Mouse (Mus musculus) activated CD4-positive, CD25-positive, alpha-beta regulatory T cell, adult 4 months (primary cell): ENCODE results near the gene Gm13287. TPM values are rescaled to one million over a fixed set of nuclear protein-coding genes. Genes with fewer than 3 reads are reported as not detected.
"Not testable (repeated sequence)": the region's sequence is repeated elsewhere in the genome, so short reads cannot be mapped to it uniquely, and the experiment has no call there.

Experiments used
- ATAC-seq: one replicate; pipeline ENCODE4 v1.8.0; 2017
- polyA plus RNA-seq, 2 experiments: library from polyadenylated mRNA; unstranded; fragments of 100-300 nt; shearing (Covaris generic); gene quantifications; one replicate each; pipeline ENCODE4 v1.2.1; 2017

Gene Gm13287
- polyA plus RNA-seq = not detected

DNA sequence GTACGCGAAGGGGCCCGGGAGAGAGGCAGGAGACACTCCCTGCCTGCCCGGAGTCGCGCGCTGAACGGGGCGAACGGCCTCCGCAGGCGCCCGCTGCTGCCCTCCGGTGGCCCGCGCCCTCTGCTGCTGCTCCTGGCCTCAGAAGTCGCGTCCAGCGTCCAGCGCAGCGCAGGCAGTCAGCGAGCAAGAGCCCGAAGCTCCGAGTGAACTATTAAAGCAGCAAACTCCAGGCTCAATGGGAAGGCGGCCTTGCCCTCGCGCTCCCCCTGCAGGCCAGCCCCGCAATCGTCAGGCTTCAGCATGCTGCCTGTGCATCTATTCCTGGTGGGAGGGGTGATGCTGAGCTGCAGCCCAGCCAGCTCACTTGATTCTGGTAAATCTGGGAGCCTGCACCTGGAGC is at the start of gene Gm13287:
Gene Gm13287, plus strand, starts transcription at position 301 of the 400 bp plus-strand sequence.
- not testable (repeated sequence) for ATAC-seq

DNA sequence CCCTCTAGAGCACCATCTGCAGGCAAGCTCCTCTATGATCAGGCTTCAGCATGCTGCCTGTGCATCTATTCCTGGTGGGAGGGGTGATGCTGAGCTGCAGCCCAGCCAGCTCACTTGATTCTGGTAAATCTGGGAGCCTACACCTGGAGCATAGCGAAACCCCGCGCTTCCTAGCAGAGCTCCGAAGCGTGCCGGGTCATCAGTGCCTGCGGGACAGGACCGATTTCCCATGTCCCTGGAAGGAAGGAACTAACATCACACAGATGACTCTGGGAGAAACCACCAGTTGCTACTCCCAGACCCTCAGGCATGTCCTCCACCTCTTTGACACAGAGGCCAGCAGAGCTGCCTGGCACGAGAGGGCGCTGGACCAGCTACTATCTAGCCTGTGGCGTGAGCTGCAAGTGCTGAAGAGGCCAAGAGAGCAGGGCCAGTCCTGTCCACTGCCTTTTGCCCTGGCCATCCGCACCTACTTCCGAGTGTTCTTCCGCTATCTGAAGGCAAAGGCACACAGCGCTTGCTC is 48.2 kb upstream of the Gm13287 start, which contains the start of gene Gm13271:
Gene Gm13271, plus strand, starts transcription at position 51 of the 523 bp plus-strand sequence.
- not testable (repeated sequence) for ATAC-seq

DNA sequence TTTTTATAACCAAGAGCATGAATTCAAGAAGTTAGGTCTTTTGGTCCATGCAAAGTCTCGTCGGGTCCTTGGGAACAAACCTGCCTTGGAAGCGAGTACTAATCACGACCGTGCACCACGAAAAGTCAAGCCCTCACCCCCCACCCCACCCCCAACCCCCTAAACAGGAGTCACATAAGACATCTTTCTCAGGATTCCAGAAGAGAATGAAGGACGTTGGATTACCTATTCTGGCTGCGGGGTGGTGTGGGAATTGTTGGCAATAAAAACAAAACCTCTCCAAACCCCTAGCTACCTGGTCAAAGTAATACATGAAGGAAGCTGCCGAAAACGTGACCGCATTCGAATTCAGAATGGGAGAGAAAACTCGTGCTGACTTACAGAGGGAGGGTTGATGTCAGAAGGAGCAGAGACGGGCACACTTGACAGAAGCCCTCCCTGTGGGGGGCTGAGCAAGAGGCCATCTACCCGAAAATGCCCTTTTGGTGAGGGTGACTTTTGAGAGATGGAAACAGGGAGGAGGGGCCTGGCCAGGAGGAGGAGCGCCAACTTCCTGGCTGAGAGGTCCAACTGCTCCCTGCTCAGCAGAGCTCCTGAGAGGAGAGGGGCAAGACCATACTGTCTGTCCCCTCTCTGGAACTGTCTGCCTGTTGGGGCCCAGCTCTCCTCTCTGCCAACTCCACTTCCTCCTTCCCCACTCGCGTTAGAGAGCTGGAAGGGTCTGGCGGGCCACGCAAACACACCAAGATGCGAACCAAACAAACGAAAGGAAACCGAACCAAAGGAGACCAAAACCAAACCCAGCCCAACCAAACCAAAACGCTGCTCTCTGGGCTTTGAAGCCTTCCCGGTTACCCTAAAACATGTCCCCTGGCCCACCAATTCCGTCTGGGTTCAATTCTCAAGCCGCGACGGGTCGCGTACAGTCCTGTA is 46.2 kb upstream of the Gm13287 start:
- not testable (repeated sequence) for ATAC-seq

DNA sequence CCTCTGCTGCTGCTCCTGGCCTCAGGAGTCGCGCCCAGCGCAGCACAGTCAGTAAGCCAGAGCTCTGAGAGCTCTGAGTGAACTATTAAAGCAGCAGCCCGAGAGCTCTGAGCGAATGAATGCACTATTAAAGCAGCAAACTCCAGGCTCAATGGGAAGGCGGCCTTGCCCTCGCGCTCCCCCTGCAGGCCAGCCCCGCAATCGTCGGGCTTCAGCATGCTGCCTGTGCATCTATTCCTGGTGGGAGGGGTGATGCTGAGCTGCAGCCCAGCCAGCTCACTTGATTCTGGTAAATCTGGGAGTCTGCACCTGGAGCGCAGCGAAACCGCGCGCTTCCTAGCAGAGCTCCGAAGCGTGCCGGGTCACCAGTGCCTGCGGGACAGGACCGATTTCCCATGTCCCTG is 45.4 kb upstream of the Gm13287 start:
- peak; percentile 100 for ATAC-seq

DNA sequence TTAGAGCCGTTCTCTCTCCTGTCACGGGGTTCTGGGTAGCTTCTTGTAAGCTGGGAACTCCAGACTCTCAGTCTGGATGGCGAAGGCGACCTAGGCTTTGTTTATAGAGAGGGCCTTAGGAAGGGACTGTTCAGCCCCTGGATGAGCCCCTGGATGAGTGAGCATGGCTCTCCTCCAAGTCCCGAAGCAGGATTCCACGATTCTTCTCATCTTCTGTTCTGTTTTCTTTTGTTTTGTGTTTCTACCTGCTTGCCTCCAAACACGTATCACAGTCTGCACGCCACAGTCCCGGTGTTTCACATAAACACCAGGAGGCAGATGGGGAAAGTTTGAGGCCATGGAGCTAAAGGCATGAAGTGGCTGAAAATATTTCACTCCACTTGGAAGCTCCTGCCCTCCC is 44.3 kb upstream of the Gm13287 start:
- not testable (repeated sequence) for ATAC-seq

DNA sequence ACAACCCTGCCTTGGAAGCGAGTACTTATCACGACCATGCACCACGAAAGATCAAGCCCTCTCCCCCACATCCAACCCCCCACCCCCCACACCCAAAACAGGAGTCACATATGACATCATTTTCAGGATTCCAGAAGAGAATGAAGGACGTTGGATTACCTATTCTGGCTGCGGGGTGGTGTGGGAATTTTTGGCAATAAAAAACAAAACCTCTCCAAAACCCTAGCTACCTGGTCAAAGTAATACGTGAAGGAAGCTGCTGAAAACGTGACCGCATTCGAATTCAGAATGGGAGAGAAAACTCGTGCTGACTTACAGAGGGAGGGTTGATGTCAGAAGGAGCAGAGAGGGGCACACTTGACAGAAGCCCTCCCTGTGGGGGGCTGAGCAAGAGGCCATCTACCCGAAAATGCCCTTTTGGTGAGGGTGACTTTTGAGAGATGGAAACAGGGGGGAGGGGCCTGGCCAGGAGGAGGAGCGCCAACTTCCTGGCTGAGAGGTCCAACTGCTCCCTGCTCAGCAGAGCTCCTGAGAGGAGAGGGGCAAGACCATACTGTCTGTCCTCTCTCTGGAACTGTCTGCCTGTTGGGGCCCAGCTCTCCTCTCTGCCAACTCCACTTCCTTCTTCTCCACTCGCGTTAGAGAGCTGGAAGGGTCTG is 43.3 kb upstream of the Gm13287 start, which contains the start of gene Gm13283:
Gene Gm13283, plus strand, starts transcription at position 510 of the 659 bp plus-strand sequence.
- not testable (repeated sequence) for ATAC-seq

DNA sequence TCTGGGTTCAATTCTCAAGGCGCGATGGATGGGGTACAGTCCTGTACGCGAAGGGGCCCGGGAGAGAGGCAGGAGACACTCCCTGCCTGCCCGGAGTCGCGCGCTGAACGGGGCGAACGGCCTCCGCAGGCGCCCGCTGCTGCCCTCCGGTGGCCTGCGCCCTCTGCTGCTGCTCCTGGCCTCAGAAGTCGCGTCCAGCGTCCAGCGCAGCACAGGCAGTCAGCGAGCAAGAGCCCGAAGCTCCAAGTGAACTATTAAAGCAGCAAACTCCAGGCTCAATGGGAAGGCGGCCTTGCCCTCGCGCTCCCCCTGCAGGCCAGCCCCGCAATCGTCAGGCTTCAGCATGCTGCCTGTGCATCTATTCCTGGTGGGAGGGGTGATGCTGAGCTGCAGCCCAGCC is 42.6 kb upstream of the Gm13287 start:
- ATAC-seq = not testable (repeated sequence)

DNA sequence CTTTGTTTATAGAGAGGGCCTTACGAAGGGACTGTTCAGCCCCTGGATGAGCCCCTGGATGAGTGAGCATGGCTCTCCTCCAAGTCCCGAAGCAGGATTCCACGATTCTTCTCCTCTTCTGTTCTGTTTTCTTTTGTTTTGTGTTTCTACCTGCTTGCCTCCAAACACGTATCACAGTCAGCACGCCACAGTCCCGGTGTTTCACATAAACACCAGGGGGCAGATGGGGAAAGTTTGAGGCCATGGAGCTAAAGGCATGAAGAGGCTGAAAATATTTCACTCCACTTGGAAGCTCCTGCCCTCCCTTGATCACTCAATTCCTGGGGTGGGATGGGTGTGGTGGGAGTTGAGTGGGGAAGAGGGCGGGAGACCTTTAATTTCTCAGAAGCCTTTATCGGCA is 41.3 kb upstream of the Gm13287 start:
- ATAC-seq = not testable (repeated sequence)

DNA sequence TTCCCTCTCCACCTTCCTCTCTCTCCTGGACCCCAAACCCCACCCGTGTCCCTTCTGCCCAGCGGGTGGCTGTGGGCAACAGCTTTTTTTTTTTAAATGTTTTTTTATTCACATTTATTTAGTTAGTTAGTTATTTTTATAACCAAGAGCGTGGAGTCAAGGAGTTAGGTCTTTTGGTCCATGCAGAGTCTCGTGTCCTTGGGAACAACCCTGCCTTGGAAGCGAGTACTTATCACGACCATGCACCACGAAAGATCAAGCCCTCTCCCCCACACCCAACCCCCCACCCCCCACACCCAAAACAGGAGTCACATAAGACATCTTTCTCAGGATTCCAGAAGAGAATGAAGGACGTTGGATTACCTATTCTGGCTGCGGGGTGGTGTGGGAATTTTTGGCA is 40.7 kb upstream of the Gm13287 start:
- ATAC-seq = not testable (repeated sequence)

DNA sequence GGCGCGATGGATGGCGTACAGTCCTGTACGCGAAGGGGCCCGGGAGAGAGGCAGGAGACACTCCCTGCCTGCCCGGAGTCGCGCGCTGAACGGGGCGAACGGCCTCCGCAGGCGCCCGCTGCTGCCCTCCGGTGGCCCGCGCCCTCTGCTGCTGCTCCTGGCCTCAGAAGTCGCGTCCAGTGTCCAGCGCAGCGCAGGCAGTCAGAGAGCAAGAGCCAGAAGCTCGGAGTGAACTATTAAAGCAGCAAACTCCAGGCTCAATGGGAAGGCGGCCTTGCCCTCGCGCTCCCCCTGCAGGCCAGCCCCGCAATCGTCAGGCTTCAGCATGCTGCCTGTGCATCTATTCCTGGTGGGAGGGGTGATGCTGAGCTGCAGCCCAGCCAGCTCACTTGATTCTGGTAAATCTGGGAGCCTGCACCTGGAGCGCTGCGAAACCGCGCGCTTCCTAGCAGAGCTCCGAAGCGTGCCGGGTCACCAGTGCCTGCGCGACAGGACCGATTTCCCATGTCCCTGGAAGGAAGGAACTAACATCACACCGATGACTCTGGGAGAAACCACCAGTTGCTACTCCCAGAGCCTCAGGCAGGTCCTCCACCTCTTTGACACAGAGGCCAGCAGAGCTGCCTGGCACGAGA is 39.6 kb upstream of the Gm13287 start:
- not testable (repeated sequence) for ATAC-seq

DNA sequence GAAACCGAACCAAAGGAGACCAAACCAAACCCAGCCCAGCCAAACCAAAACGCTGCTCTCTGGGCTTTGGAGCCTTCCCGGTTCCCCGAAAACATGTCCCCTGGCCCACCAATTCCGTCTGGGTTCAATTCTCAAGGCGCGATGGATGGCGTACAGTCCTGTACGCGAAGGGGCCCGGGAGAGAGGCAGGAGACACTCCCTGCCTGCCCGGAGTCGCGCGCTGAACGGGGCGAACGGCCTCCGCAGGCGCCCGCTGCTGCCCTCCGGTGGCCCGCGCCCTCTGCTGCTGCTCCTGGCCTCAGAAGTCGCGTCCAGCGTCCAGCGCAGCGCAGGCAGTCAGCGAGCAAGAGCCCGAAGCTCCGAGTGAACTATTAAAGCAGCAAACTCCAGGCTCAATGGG is 29.5 kb upstream of the Gm13287 start, which contains the start of gene Gm13290:
Gene Gm13290, plus strand, starts transcription at position 301 of the 400 bp plus-strand sequence.
- not testable (repeated sequence) for ATAC-seq

DNA sequence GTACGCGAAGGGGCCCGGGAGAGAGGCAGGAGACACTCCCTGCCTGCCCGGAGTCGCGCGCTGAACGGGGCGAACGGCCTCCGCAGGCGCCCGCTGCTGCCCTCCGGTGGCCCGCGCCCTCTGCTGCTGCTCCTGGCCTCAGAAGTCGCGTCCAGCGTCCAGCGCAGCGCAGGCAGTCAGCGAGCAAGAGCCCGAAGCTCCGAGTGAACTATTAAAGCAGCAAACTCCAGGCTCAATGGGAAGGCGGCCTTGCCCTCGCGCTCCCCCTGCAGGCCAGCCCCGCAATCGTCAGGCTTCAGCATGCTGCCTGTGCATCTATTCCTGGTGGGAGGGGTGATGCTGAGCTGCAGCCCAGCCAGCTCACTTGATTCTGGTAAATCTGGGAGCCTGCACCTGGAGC is 26.4 kb upstream of the Gm13287 start, which contains the start of gene Gm13289:
Gene Gm13289, plus strand, starts transcription at position 301 of the 400 bp plus-strand sequence.
- not testable (repeated sequence) for ATAC-seq

DNA sequence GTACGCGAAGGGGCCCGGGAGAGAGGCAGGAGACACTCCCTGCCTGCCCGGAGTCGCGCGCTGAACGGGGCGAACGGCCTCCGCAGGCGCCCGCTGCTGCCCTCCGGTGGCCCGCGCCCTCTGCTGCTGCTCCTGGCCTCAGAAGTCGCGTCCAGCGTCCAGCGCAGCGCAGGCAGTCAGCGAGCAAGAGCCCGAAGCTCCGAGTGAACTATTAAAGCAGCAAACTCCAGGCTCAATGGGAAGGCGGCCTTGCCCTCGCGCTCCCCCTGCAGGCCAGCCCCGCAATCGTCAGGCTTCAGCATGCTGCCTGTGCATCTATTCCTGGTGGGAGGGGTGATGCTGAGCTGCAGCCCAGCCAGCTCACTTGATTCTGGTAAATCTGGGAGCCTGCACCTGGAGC is 23.5 kb upstream of the Gm13287 start, which contains the start of gene Gm13272:
Gene Gm13272, plus strand, starts transcription at position 301 of the 400 bp plus-strand sequence.
- not testable (repeated sequence) for ATAC-seq

DNA sequence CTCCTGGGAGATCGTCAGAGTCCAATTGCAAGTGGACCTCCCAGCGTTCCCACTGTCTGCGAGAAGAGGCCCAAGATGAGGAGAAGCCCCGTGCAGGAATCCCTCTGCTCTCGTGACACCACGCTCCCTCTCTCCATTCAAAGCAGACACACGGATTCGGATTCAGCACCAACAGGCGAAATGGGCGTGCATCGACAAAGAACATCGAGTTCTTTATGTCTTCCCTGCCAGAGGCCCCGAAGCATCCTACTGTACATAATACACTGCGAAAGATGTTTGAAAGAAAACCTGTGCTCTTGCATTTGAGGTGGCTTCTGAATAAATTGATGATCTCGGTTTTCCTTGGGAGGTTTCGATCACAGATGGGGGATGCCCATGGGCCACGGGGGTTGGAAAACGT is 22.7 kb upstream of the Gm13287 start:
- not testable (repeated sequence) for ATAC-seq

DNA sequence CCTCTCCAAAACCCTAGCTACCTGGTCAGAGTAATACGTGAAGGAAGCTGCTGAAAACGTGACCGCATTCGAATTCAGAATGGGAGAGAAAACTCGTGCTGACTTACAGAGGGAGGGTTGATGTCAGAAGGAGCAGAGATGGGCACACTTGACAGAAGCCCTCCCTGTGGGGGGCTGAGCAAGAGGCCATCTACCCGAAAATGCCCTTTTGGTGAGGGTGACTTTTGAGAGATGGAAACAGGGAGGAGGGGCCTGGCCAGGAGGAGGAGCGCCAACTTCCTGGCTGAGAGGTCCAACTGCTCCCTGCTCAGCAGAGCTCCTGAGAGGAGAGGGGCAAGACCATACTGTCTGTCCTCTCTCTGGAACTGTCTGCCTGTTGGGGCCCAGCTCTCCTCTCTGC is 21.2 kb upstream of the Gm13287 start, which contains the start of gene Ifnz:
Gene Ifnz, plus strand, starts transcription at position 301 of the 400 bp plus-strand sequence.
- not testable (repeated sequence) for ATAC-seq

DNA sequence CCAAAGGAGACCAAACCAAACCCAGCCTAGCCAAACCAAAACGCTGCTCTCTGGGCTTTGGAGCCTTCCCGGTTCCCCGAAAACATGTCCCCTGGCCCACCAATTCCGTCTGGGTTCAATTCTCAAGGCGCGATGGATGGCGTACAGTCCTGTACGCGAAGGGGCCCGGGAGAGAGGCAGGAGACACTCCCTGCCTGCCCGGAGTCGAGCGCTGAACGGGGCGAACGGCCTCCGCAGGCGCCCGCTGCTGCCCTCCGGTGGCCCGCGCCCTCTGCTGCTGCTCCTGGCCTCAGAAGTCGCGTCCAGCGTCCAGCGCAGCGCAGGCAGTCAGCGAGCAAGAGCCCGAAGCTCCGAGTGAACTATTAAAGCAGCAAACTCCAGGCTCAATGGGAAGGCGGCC is 20.7 kb upstream of the Gm13287 start:
- not testable (repeated sequence) for ATAC-seq

DNA sequence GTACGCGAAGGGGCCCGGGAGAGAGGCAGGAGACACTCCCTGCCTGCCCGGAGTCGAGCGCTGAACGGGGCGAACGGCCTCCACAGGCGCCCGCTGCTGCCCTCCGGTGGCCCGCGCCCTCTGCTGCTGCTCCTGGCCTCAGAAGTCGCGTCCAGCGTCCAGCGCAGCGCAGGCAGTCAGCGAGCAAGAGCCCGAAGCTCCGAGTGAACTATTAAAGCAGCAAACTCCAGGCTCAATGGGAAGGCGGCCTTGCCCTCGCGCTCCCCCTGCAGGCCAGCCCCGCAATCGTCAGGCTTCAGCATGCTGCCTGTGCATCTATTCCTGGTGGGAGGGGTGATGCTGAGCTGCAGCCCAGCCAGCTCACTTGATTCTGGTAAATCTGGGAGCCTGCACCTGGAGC is 17.6 kb upstream of the Gm13287 start, which contains the start of gene Gm13276:
Gene Gm13276, plus strand, starts transcription at position 301 of the 400 bp plus-strand sequence.
- not testable (repeated sequence) for ATAC-seq

DNA sequence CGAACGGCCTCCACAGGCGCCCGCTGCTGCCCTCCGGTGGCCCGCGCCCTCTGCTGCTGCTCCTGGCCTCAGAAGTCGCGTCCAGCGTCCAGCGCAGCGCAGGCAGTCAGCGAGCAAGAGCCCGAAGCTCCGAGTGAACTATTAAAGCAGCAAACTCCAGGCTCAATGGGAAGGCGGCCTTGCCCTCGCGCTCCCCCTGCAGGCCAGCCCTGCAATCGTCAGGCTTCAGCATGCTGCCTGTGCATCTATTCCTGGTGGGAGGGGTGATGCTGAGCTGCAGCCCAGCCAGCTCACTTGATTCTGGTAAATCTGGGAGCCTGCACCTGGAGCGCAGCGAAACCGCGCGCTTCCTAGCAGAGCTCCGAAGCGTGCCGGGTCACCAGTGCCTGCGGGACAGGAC is 14.7 kb upstream of the Gm13287 start, which contains the start of gene Gm13277:
Gene Gm13277, plus strand, starts transcription at position 231 of the 400 bp plus-strand sequence.
- not testable (repeated sequence) for ATAC-seq

DNA sequence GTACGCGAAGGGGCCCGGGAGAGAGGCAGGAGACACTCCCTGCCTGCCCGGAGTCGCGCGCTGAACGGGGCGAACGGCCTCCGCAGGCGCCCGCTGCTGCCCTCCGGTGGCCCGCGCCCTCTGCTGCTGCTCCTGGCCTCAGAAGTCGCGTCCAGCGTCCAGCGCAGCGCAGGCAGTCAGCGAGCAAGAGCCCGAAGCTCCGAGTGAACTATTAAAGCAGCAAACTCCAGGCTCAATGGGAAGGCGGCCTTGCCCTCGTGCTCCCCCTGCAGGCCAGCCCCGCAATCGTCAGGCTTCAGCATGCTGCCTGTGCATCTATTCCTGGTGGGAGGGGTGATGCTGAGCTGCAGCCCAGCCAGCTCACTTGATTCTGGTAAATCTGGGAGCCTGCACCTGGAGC is 11.8 kb upstream of the Gm13287 start, which contains the start of gene Gm13278:
Gene Gm13278, plus strand, starts transcription at position 301 of the 400 bp plus-strand sequence.
- not testable (repeated sequence) for ATAC-seq

DNA sequence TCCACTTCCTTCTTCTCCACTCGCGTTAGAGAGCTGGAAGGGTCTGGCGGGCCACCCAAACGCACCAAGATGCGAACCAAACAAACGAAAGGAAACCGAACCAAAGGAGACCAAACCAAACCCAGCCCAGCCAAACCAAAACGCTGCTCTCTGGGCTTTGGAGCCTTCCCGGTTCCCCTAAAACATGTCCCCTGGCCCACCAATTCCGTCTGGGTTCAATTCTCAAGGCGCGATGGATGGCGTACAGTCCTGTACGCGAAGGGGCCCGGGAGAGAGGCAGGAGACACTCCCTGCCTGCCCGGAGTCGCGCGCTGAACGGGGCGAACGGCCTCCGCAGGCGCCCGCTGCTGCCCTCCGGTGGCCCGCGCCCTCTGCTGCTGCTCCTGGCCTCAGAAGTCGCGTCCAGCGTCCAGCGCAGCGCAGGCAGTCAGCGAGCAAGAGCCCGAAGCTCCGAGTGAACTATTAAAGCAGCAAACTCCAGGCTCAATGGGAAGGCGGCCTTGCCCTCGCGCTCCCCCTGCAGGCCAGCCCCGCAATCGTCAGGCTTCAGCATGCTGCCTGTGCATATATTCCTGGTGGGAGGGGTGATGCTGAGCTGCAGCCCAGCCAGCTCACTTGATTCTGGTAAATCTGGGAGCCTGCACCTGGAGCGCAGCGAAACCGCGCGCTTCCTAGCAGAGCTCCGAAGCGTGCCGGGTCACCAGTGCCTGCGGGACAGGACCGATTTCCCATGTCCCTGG is 8.9 kb upstream of the Gm13287 start, which contains the start of gene Gm13275:
Gene Gm13275, plus strand, starts transcription at position 552 of the 740 bp plus-strand sequence.
- ATAC-seq = not testable (repeated sequence)

DNA sequence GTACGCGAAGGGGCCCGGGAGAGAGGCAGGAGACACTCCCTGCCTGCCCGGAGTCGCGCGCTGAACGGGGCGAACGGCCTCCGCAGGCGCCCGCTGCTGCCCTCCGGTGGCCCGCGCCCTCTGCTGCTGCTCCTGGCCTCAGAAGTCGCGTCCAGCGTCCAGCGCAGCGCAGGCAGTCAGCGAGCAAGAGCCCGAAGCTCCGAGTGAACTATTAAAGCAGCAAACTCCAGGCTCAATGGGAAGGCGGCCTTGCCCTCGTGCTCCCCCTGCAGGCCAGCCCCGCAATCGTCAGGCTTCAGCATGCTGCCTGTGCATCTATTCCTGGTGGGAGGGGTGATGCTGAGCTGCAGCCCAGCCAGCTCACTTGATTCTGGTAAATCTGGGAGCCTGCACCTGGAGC is 6.0 kb upstream of the Gm13287 start, which contains the start of gene Gm13279:
Gene Gm13279, plus strand, starts transcription at position 301 of the 400 bp plus-strand sequence.
- not testable (repeated sequence) for ATAC-seq
